Mouse (Mus musculus) brown adipose tissue, adult 24 weeks (tissue): Measurements from ENCODE around the gene Pcsk4. TPM values are rescaled to one million over a fixed set of nuclear protein-coding genes. Genes with fewer than 3 reads are reported as not detected.

Experiments used
- H3K27ac ChIP-seq: fragments of 200-500 bp; replicated peaks from 2 replicates; pipeline ENCODE4 v1.5.1; 2012; ENCODE audit warnings: low read depth, mild to moderate bottlenecking, low read length
- H3K4me1 ChIP-seq: fragments of 200-500 bp; 2 replicates; pipeline ENCODE4 v1.6.1; 2012; ENCODE audit warnings: low read length, mixed read lengths; ENCODE audit not compliant: control insufficient read depth, insufficient read depth, insufficient read length
- H3K4me3 ChIP-seq: fragments of 200-500 bp; 2 replicates; pipeline ENCODE4 v1.5.1; 2012; ENCODE audit warnings: low read depth, mild to moderate bottlenecking, low read length, moderate library complexity; ENCODE audit not compliant: insufficient read depth
- polyA plus RNA-seq: library from polyadenylated mRNA; stranded (reverse); fragments of >200 nt; gene quantifications from 2 replicates; pipeline ENCODE4 v1.2.4, GENCODE M21; 2012; ENCODE audit not compliant: missing spikeins, insufficient read depth, insufficient read length

Pcsk4 gene
- polyA plus RNA-seq, 1 experiment: 7.8 TPM

DNA sequence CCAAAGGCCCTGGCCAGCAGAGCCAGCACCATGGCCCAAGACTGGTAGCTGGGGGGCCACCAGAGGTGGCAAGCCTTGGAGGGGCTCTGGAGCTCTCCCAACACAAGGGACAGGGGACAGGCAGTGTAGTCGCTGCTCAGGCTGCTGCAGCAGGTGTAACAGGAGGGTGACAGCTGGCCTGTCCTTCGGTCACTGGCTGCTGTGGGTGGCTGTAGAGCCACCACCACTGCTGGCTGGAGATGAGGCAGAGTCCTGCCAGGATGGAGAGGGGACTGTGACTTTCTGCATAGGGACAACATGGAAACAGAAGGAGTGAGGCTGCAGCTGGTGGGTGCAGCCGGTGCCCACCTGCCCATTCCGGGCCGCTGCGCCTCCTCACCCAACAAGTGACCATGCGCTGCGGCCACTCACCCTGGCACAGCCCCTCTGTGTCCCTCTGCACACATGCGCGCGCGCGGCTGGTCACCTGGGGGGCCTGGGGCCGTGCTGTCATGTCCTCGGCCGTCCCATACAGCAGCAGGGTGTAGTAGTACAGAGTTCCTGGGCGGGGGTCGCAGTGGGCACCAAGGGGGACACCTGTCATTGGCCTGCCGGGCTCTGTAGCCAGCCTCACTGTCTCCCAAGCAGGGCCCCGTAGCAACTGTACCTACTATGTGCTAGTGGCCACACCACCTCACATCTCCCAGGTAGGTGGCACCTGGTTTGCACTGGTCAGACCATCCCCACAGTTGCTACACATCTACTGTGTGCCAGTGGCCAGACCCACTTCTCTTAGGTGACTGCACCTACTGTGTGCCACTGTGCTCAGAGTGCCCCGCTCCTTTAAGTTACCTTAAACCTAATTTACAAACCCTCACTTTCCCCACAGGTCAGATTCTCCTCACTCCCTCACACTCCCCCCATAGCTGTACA, 7.4 kb downstream of the Pcsk4 start:
- peaks cover 8% of the 10 kb centered on the region for H3K4me1 ChIP-seq
- peak overlapping the region; percentile 15; the same call in 1 of the 2 replicates for H3K27ac ChIP-seq
- H3K4me3 ChIP-seq: peak overlapping the region; percentile 87

DNA sequence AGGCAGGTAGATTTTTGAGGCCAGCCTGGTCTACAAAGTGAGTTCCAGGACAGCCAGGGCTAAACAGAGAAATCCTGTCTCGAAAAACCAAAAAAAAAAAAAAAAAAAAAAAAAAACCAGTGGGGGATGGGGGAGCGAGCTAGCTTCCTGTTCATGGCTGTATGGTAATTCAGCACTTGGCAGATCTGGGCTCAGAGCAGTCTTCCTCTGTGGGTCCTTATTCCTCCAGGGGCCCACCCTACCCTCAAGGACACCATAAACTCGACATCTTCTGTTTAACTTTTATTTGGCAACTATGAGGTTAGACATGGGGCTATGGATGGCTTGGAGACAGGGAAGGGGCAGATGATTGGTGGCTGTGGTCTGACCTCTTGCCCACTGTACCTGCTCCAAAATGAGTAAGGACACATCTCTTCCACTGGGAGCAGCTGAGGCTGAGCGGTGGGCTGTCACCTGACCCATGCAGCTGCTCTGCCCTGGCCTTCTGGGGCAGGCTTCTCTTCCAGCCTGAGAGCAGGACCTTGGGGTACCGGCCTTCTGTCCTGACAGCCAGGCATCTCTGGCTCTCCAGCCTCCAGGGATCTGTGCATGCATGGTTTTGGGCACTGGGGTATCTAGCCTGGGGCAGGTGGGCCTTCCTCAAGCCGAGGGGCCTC, 8.2 kb downstream of the Pcsk4 start:
- no peak overlapping the region; the same call in 1 of the 2 replicates for H3K27ac ChIP-seq
- H3K4me1 ChIP-seq: peaks cover 8% of the 10 kb centered on the region
- no peak overlapping the region for H3K4me3 ChIP-seq

DNA sequence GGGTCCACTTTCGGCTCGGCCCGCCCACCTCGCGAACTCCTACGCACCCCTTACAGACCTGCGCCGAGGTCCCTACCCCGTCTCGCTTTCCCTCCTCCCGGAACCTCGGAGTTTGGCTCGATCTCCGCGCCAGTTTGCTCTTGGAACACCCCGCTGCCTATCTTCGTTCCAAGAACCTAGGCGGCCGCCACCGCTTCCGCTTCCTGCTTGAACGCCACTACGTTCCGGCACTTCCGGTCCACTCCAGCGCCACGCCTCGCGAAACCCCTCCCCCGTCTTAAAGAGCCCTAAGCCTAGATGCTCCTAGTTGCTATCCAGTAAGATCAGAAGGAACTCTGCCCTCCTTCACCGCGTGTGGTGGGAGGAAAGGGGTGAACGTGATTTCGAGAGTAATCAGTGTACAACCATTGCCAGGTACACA, 8.9 kb downstream of the Pcsk4 start, which contains the start of gene 2310011J03Rik:
Gene 2310011J03Rik, minus strand, starts transcription at position 198 of the 421 bp plus-strand sequence.
- Histone ChIP-seq H3K27ac (peak within 1 kb of the TSS; percentile 75), H3K4me1 (peaks cover 8% of the 10 kb centered on the region), H3K4me3 (peak within 1 kb of the TSS; percentile 90)

DNA sequence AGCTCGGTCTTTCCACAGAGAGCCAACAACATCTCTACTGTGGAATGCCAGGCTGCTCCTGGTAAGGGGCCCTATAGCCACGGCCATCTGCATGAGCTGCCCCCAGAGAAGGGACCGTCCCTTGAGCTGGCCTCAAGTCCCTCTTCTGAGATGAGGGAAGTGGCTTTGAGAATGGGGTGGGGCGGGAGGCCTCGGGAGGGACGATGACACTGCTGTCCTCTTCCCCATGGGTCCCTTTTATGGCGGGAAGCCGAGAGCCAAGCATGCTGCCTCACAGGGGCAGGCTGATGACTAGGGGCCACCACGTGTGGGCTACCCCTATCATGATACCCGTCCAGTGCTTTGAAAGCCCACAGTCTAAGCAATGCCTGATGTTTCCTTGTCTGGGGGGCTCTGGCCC, 12.3 kb downstream of the Pcsk4 start:
- H3K4me1 ChIP-seq: peaks cover 8% of the 10 kb centered on the region

DNA sequence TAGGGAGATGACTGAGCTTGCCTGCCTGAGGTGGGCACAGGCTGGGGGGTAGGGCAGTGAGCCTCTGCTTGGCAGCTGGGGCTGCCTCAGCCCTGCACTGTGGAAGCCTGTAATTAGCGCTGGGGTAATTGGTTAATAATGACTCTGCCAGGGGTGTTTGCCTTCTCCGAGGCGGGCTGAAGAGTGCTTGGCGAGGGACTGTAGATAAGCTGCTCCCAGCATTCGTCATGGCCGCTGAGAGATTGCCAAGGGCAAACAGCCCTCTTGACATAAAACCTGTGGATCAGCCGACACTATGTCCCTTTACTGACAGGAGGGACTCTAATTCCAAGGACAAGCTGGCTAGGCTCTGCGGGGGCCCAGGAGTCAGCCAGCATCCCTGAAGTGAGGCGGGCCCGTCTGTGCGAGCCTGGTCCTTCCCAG, 12.9 kb downstream of the Pcsk4 start:
- Histone ChIP-seq H3K4me1 (peaks cover 8% of the 10 kb centered on the region), H3K27ac (no peak overlapping the region), H3K4me3 (no peak overlapping the region)

More for the DNA sequence above, 12.3 kb downstream of the Pcsk4 start:
- Histone ChIP-seq H3K4me3 (no peak overlapping the region), H3K27ac (no peak overlapping the region)

DNA sequence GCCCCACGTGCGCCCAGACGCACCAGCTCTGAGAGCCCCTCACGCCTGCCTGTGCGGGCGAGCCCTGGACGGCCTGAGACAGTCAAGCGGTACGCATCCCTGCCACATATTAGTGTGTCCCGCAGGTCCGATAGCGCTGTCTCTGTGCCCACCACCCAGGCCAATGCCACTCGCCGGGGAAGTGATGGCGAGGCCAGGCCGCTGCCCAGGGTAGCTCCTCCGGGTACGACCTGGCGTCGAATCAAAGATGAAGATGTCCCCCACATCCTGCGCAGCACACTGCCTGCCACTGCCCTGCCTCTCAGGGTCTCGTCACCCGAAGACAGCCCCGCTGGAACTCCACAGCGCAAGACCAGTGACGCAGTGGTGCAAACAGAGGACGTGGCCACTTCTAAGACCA, 14.0 kb downstream of the Pcsk4 start:
- H3K4me3 ChIP-seq: no peak overlapping the region
- no peak overlapping the region for H3K27ac ChIP-seq
- peaks cover 5% of the 10 kb centered on the region for H3K4me1 ChIP-seq

DNA sequence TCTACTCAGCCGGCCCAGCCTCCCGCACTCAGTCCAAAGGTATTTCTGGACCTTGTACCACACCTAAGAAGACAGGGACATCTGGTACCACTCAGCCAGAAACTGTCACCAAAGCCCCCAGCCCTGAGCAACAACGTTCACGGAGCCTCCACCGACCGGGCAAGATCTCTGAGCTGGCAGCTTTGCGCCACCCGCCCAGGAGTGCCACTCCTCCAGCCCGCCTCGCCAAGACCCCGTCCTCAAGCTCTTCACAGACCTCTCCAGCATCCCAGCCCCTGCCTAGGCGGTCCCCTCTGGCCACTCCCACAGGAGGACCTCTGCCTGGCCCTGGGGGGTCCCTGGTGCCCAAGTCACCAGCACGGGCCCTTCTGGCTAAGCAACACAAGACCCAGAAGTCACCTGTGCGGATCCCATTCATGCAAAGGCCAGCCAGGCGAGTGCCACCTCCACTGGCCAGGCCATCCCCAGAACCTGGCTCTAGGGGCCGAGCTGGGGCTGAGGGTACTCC, 14.8 kb downstream of the Pcsk4 start:
- no peak overlapping the region for H3K4me3 ChIP-seq
- H3K4me1 ChIP-seq: peaks cover 4% of the 10 kb centered on the region
- no peak overlapping the region for H3K27ac ChIP-seq

DNA sequence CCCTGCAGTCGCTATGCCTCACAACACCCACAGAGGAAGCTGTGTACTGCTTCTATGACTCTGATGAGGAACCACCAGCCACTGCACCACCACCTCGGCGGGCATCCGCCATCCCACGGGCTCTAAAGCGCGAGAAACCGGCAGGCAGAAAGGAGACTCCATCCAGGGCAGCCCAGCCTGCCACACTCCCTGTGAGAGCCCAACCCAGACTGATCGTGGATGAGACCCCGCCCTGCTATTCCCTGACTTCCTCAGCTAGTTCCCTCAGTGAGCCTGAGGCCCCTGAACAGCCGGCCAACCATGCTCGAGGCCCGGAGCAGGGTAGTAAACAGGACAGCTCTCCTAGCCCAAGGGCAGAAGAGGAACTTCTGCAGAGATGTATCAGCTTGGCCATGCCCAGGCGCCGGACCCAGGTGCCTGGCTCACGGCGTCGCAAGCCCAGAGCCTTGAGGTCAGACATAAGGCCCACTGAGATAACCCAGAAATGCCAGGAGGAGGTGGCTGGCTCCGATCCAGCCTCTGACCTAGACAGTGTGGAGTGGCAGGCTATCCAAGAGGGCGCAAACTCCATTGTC, 15.6 kb downstream of the Pcsk4 start:
- Histone ChIP-seq H3K4me3 (no peak overlapping the region), H3K27ac (no peak overlapping the region), H3K4me1 (no peaks in the 10 kb centered on the region)

DNA sequence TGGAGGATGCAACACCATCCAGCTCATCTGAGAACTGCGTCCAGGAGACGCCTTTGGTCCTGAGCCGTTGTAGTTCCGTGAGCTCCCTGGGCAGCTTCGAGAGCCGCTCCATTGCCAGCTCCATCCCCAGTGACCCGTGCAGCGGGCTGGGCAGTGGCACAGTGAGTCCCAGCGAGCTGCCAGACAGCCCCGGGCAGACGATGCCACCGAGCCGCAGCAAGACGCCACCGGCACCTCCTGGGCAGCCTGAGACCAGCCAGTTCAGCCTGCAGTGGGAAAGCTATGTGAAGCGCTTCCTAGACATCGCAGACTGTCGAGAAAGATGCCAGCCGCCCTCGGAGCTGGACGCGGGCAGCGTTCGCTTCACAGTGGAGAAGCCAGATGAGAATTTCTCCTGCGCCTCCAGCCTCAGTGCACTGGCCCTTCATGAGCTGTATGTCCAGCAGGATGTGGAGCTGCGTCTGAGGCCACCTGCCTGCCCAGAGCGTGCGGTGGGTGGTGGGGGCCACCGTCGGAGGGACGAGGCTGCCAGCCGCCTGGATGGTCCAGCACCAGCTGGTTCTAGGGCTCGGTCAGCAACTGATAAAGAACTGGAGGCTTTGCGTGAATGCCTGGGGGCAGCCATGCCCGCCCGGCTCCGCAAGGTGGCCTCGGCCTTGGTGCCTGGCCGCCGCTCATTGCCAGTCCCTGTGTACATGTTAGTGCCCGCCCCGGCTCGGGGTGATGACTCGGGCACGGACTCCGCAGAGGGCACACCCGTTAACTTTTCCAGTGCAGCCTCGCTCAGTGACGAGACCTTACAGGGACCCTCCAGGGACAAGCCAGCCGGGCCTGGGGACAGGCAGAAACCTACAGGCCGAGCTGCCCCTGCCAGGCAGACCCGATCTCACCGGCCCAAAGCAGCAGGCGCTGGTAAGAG, 16.5 kb downstream of the Pcsk4 start:
- no peaks in the 10 kb centered on the region for H3K4me1 ChIP-seq
- H3K27ac ChIP-seq: no peak overlapping the region

DNA sequence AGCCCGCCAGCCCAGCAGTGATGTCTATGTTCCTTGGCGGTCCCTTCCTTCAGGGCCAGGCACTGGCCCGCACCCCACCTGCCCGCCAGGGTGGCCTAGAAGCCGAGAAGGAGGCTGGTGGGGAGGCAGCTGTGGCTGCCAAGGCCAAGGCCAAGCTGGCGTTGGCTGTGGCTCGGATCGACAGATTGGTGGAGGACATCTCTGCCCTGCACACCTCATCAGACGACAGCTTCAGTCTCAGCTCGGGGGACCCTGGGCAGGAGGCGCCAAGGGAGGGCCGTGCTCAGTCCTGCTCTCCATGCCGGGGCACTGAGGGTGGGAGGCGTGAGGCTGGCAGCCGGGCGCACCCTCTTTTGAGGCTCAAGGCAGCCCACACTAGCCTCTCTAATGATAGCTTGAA, 17.7 kb downstream of the Pcsk4 start:
- Histone ChIP-seq H3K4me1 (no peaks in the 10 kb centered on the region), H3K27ac (no peak overlapping the region), H3K4me3 (no peak overlapping the region)

More for the DNA sequence above, 16.5 kb downstream of the Pcsk4 start:
- H3K4me3 ChIP-seq: no peak overlapping the region

DNA sequence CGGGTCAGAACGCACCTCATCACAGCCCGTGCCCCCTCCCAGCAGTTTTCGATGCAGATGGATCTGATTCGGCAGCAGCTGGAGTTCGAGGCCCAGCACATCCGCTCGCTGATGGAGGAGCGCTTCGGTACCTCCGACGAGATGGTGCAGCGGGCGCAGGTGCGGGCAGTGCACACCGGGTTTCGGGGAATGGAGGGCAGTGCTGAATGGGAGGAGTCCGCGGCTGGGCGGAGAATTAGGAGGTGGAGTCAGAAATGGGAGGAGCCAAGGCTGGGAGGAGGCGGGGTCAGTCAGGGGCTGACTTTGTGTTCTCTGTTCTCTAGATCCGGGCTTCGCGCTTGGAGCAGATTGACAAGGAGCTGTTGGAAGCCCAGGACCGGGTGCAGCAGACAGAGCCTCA, 24.4 kb downstream of the Pcsk4 start:
- no peak overlapping the region for H3K4me3 ChIP-seq
- H3K4me1 ChIP-seq: peaks cover 7% of the 10 kb centered on the region; the same call in 1 of the 2 replicates
- no peak overlapping the region for H3K27ac ChIP-seq

DNA sequence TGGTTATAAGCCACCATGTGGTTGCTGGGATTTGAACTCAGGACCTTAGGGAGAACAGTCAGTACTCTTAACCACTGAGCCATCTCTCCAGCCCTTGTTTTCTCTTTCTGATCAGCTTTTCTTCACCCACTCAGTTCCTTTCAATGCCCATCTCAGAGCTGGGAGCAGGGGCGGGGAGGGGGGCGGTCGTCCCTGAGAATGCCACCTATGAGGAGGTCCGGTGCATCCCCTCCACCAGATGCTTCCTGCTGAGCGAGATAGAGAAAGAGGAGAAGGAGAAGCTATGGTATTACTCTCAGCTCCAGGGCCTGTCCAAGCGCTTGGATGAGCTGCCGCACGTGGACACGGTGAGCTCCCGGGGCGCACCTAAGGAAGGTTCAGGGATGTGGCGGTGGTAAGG, 24.8 kb downstream of the Pcsk4 start:
- Histone ChIP-seq H3K27ac (no peak overlapping the region), H3K4me3 (no peak overlapping the region)

DNA sequence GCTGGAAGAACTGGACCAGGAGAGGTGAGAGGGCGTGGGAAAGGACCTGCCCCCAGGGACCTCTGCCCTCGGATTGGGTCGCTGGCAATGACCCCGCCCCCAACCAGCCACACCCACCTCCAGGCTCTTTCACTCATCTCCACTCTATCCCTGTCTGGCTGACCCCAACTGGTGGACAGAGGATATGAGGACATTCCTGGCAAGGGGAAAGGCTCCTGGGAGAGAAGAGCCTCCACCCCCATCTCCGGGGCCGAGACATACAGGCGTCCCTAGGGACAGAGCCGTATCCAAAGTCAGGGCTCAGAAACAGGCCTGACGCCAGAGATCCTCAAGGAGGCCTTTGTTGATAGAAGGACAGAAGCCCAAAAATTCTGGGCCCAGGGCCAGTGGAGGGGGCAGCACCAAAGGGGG, 26.8 kb downstream of the Pcsk4 start:
- 0 out of 2 replicates have a peak overlapping the region, but pooled peaks have one; percentile 7 for H3K27ac ChIP-seq
- H3K4me3 ChIP-seq: peak overlapping the region; percentile 8; the same call in 1 of the 2 replicates
- H3K4me1 ChIP-seq: peaks cover 7% of the 10 kb centered on the region; the same call in 1 of the 2 replicates

More for the DNA sequence above, 24.8 kb downstream of the Pcsk4 start:
- peaks cover 7% of the 10 kb centered on the region; the same call in 1 of the 2 replicates for H3K4me1 ChIP-seq

DNA sequence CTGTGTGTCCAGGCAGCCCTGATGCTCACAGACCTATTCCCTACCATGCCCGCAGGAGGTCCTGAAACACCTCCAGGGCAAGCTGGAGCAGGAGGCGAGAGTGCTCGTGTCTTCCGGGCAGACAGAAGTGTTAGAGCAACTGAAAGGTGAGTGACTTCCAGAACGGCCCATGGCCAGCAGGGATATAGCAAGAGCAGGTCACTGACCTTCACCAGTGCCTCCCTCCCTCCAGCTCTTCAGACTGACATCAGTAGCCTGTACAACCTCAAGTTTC, 27.3 kb downstream of the Pcsk4 start:
- H3K4me3 ChIP-seq: peak overlapping the region; percentile 32
- peak overlapping the region; percentile 33 for H3K27ac ChIP-seq
- peaks cover 7% of the 10 kb centered on the region; the same call in 1 of the 2 replicates for H3K4me1 ChIP-seq
